Mouse (Mus musculus) liver, embryonic 18 days (tissue): Measurements from ENCODE around the gene Olfr1243. TPM values are rescaled to one million over a fixed set of nuclear protein-coding genes. Genes with fewer than 3 reads are reported as not detected.

ENCODE experiments used
- polyA plus RNA-seq: library from polyadenylated mRNA; depleted of rRNA; stranded (reverse); fragments of >200 nt; gene quantifications from 2 replicates; pipeline ENCODE4 v1.2.3, GENCODE M21; 2012; rRNA removed

Olfr1243 gene
- not detected in 2 replicates for polyA plus RNA-seq

DNA sequence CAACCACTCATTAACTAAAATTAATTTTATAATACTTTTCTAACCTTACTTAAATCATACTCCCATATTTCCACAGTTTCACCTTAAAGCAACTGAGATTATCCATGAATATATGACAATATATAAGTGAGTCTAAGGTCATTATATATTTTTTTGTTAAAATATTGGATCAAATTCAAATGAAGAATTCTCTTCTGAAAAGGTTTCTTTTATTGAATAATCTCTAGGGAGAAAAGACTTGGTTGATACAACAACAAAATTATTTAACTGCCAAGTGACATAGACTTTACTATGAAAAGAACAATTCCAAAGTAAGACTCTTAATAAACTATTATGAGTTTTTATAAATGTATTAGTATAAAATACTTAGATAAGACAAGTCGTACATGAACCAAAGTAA, at the start of gene Olfr1243:
Olfr1243 (minus strand) TSS at position 101 of the 400 bp plus-strand sequence.

GRCm38 (mm10) chr2:89578347-89578746, 47.1 kb upstream of the Olfr1243 start, which contains the start of gene Olfr1245:
Gene Olfr1245 (minus strand): TSS chr2:89578447.

GRCm38 (mm10) chr2:89498235-89498634, 33.1 kb downstream of the Olfr1243 start, which contains the start of gene Olfr1242:
Gene Olfr1242 (minus strand): TSS chr2:89498335.

GRCm38 (mm10) chr2:89487026-89487425, 44.3 kb downstream of the Olfr1243 start, which contains the start of gene Olfr1241:
Gene Olfr1241 (minus strand): TSS chr2:89487126.

Other genes starting within 250 kb of the Olfr1243 start
- gene Olfr1229, start 243.5 kb downstream of the Olfr1243 start, polyA plus RNA-seq: not detected in 2 replicates
- not detected in 2 replicates for gene Olfr1230, start 234.2 kb downstream of the Olfr1243 start, polyA plus RNA-seq
- gene Olfr1231, start 224.4 kb downstream of the Olfr1243 start, polyA plus RNA-seq: not detected in 2 replicates
- not detected in 2 replicates for gene Olfr1232, start 201.8 kb downstream of the Olfr1243 start, polyA plus RNA-seq
- gene Olfr1233, start 189.1 kb downstream of the Olfr1243 start, polyA plus RNA-seq: not detected in 2 replicates
- gene Olfr1234, start 166.6 kb downstream of the Olfr1243 start, polyA plus RNA-seq: not detected in 2 replicates
- not detected in 2 replicates for gene Olfr1238, start 121.8 kb downstream of the Olfr1243 start, polyA plus RNA-seq
- not detected in 2 replicates for gene Olfr1239, start 111.1 kb downstream of the Olfr1243 start, polyA plus RNA-seq
- not detected in 2 replicates for gene Olfr1240, start 88.5 kb downstream of the Olfr1243 start, polyA plus RNA-seq
- gene Olfr1241, start 44.4 kb downstream of the Olfr1243 start, polyA plus RNA-seq: not detected in 2 replicates
- gene Olfr1242, start 33.2 kb downstream of the Olfr1243 start, polyA plus RNA-seq: not detected in 2 replicates
- not detected in 2 replicates for gene Olfr1245, start 47.0 kb upstream of the Olfr1243 start, polyA plus RNA-seq
- gene Olfr1246, start 61.7 kb upstream of the Olfr1243 start, polyA plus RNA-seq: not detected in 2 replicates
- gene Olfr1247, start 82.6 kb upstream of the Olfr1243 start, polyA plus RNA-seq: not detected in 2 replicates
- gene Olfr1248, start 86.8 kb upstream of the Olfr1243 start, polyA plus RNA-seq: not detected in 2 replicates
- gene Olfr1249, start 103.5 kb upstream of the Olfr1243 start, polyA plus RNA-seq: not detected in 2 replicates
- gene Olfr1250, start 130.0 kb upstream of the Olfr1243 start, polyA plus RNA-seq: not detected in 2 replicates
- not detected in 2 replicates for gene Olfr1251, start 140.4 kb upstream of the Olfr1243 start, polyA plus RNA-seq
- gene Olfr1252, start 193.5 kb upstream of the Olfr1243 start, polyA plus RNA-seq: not detected in 2 replicates
- not detected in 2 replicates for gene Olfr1253, start 225.6 kb upstream of the Olfr1243 start, polyA plus RNA-seq